Mouse (Mus musculus): ENCODE results near the gene Casp8ap2. TPM values are rescaled to one million over a fixed set of nuclear protein-coding genes. Genes with fewer than 3 reads are reported as not detected.

Gene Casp8ap2
- polyA plus RNA-seq, 1 experiment from 2014 or later = 74.3 TPM

GRCm38 (mm10) chr4:32680843-32681242, 65.6 kb downstream of the Casp8ap2 start:
- no peak for ATAC-seq (ENCODE audit: insufficient number of reproducible peaks, low FRiP score, low TSS enrichment, low read depth)
- Histone ChIP-seq H3K36me3 (ENCODE audit: control insufficient read depth, insufficient read depth, low read length) (peaks cover 10% of the 10 kb centered on the region), H3K27ac (replicated peaks; ENCODE audit: low read depth, low read length) (no peak overlapping the region), H3K4me1 (ENCODE audit: control insufficient read depth, insufficient read depth, low read length) (no peaks in the 10 kb centered on the region), H3K4me3 (ENCODE audit: low read depth, low read length) (no peak overlapping the region), H3K9me3 (ENCODE audit: control insufficient read depth, low read length) (no peaks in the 10 kb centered on the region), H3K9ac (ENCODE audit: low read length) (no peak overlapping the region), H3K27me3 (ENCODE audit: control insufficient read depth, insufficient read depth, low read length) (no peaks in the 10 kb centered on the region), H3K4me2 (ENCODE audit: low read depth, severe bottlenecking) (no peak overlapping the region)
- DNase-seq (ENCODE audit: low spot score) = no peak
- WGBS = 72% methylated on average over 3 of the region's 3 CpGs

- no peak overlapping the region for H3K27ac ChIP-seq (replicated peaks; ENCODE audit: low read depth, low read length)
- H3K4me3 ChIP-seq (ENCODE audit: low read depth, low read length) = no peak overlapping the region
- H3K27me3 ChIP-seq (ENCODE audit: control insufficient read depth, insufficient read depth, low read length) = no peaks in the 10 kb centered on the region
- no peak for DNase-seq (ENCODE audit: low spot score)
- no peak overlapping the region for H3K4me2 ChIP-seq (ENCODE audit: low read depth, severe bottlenecking)
- no peaks in the 10 kb centered on the region for H3K9me3 ChIP-seq (ENCODE audit: control insufficient read depth, low read length)
- WGBS = 88% methylated on average over 4 of the region's 4 CpGs
- no peak overlapping the region for H3K9ac ChIP-seq (ENCODE audit: low read length)
- peaks cover 6% of the 10 kb centered on the region for H3K36me3 ChIP-seq (ENCODE audit: control insufficient read depth, insufficient read depth, low read length)
- H3K4me1 ChIP-seq (ENCODE audit: control insufficient read depth, insufficient read depth, low read length) = no peaks in the 10 kb centered on the region
- no peak for ATAC-seq (ENCODE audit: insufficient number of reproducible peaks, low FRiP score, low TSS enrichment, low read depth)
These were observed 67.2 kb downstream of the Casp8ap2 start for GRCm38 (mm10) chr4:32682471-32682870.

DNA sequence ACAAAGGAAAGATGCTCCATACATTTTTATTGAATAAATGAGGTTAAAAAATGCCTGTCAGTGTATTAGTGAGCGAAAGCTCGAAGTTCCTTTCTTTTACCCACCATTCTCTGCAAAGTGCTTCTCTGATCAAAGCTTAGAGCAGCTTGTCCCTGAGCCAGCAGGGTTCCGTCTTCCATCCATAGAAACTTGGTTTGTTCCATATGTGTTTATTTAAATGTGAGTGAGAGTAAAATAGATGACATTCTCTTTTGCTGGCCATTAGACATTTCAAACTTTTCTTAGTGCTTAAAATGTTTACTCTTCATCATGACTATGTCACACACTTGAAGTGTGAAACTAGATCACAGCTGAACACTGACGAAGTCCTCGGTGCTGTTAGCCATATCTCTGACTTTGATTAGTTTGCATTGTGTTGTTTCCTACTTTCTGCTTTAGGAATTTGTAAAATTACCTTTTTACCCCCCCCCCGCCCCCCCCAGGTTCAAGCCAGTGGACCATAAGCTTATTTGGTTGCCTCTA, 67.9 kb downstream of the Casp8ap2 start:
- H3K9me3 ChIP-seq (ENCODE audit: control insufficient read depth, low read length) = no peaks in the 10 kb centered on the region
- DNase-seq (ENCODE audit: low spot score) (no peak), ATAC-seq (ENCODE audit: insufficient number of reproducible peaks, low FRiP score, low TSS enrichment, low read depth) (no peak)
- no peak overlapping the region for H3K9ac ChIP-seq (ENCODE audit: low read length)
- H3K4me1 ChIP-seq (ENCODE audit: control insufficient read depth, insufficient read depth, low read length) = no peaks in the 10 kb centered on the region
- H3K27ac ChIP-seq (replicated peaks; ENCODE audit: low read depth, low read length) = no peak overlapping the region
- H3K4me2 ChIP-seq (ENCODE audit: low read depth, severe bottlenecking) = no peak overlapping the region
- H3K4me3 ChIP-seq (ENCODE audit: low read depth, low read length) = no peak overlapping the region
- H3K36me3 ChIP-seq (ENCODE audit: control insufficient read depth, insufficient read depth, low read length) = peaks cover 5% of the 10 kb centered on the region
- 89% methylated on average over 6 of the region's 6 CpGs for WGBS
- H3K27me3 ChIP-seq (ENCODE audit: control insufficient read depth, insufficient read depth, low read length) = no peaks in the 10 kb centered on the region

Other genes with a start within 250 kb of the Casp8ap2 start
- not detected in 2 replicates for gene Gja10, start 12.7 kb upstream of the Casp8ap2 start, polyA plus RNA-seq (2014; fragmentation: Nextera tagmentation; extraction: Ambion mirVana)
- 21.3 and 24.8 TPM in 2 replicates for gene Mdn1, start 41.7 kb downstream of the Casp8ap2 start, polyA plus RNA-seq (2014; fragmentation: Nextera tagmentation; extraction: Ambion mirVana)
- gene Lyrm2, start 184.8 kb downstream of the Casp8ap2 start, polyA plus RNA-seq (2014; fragmentation: Nextera tagmentation; extraction: Ambion mirVana) = 114 and 127 TPM in 2 replicates